Mouse (Mus musculus) layer of hippocampus, adult 2 months (tissue): ENCODE results near the gene Klhdc8b. TPM values are rescaled to one million over a fixed set of nuclear protein-coding genes. Genes with fewer than 3 reads are reported as not detected.

Experiments
- DNase-seq, 2 experiments: peaks; one replicate each; pipeline ENCODE4 v3.0.0; 2022; ENCODE audit warnings: low spot score in 2 of 2
- H3K27ac ChIP-seq: fragments of 200-600 bp; 2 replicates; pipeline ENCODE4 v1.8.1; 2022
- H3K4me3 ChIP-seq: fragments of 200-600 bp; 2 replicates; pipeline ENCODE4 v1.8.1; 2022; ENCODE audit warnings: mild to moderate bottlenecking
- CTCF ChIP-seq: fragments of 200-600 bp; conservative IDR thresholded peaks from 2 replicates; pipeline ENCODE4 v1.8.1; 2022; ENCODE audit warnings: antibody characterized with exemption, mild to moderate bottlenecking, moderate library complexity
- total RNA-seq, 2 experiments: library from RNA; stranded (reverse); gene quantifications; 2 replicates each; pipeline ENCODE4 v1.2.3; 2021

Gene Klhdc8b
- total RNA-seq, 2 experiments from 2014 or later = 16.7 to 19.6 TPM

GRCm38 (mm10) chr9:108489702-108490558 is 28.5 kb upstream of the Klhdc8b start:
- no peak for DNase-seq
- peak overlapping the region; percentile 95 for H3K4me3 ChIP-seq
- TF ChIP-seq CTCF = no peak
- peak overlapping the region; percentile 97 for H3K27ac ChIP-seq

GRCm38 (mm10) chr9:108489215-108489614 is 27.8 kb upstream of the Klhdc8b start:
- Histone ChIP-seq H3K27ac (peak overlapping the region; percentile 97; the same call in 1 of the 2 replicates), H3K4me3 (no peak overlapping the region)
- no peak for DNase-seq
- TF ChIP-seq CTCF = no peak

GRCm38 (mm10) chr9:108488403-108488802 is 27.0 kb upstream of the Klhdc8b start:
- DNase-seq = no peak
- TF ChIP-seq CTCF = no peak
- Histone ChIP-seq H3K4me3 (no peak overlapping the region), H3K27ac (no peak overlapping the region)

- TF ChIP-seq CTCF = no peak
- no peak overlapping the region for H3K4me3 ChIP-seq
- no peak overlapping the region for H3K27ac ChIP-seq
- DNase-seq = no peak
Observed at GRCm38 (mm10) chr9:108486973-108487530, 25.7 kb upstream of the Klhdc8b start.

- H3K27ac ChIP-seq = no peak overlapping the region
- no peak for DNase-seq
- no peak overlapping the region for H3K4me3 ChIP-seq
- no peak for TF ChIP-seq CTCF
Observed at GRCm38 (mm10) chr9:108485301-108485875, 24.0 kb upstream of the Klhdc8b start.

GRCm38 (mm10) chr9:108484021-108484420 is 22.6 kb upstream of the Klhdc8b start:
- no peak for TF ChIP-seq CTCF
- H3K27ac ChIP-seq = no peak overlapping the region
- no peak overlapping the region for H3K4me3 ChIP-seq
- no peak for DNase-seq

GRCm38 (mm10) chr9:108483051-108483790 is 21.8 kb upstream of the Klhdc8b start:
- TF ChIP-seq CTCF = no peak
- Histone ChIP-seq H3K27ac (no peak overlapping the region), H3K4me3 (no peak overlapping the region)
- DNase-seq = no peak

- DNase-seq = no peak
- no peak overlapping the region for H3K27ac ChIP-seq
- no peak for TF ChIP-seq CTCF
- no peak overlapping the region for H3K4me3 ChIP-seq
Observed at GRCm38 (mm10) chr9:108481520-108482210, 20.3 kb upstream of the Klhdc8b start.

- no peak overlapping the region for H3K27ac ChIP-seq
- no peak for TF ChIP-seq CTCF
- peak overlapping the region; percentile 51; the same call in 1 of the 2 replicates for H3K4me3 ChIP-seq
- no peak for DNase-seq
Observed at GRCm38 (mm10) chr9:108480813-108481519, 19.6 kb upstream of the Klhdc8b start.

- peak within 1 kb of the TSS; percentile 83 for H3K27ac ChIP-seq
- peak within 1 kb of the TSS; percentile 51 for H3K4me3 ChIP-seq
- DNase-seq = no peak
- TF ChIP-seq CTCF = no peak
Observed at GRCm38 (mm10) chr9:108479721-108480351, 18.5 kb upstream of the Klhdc8b start, which contains the start of gene Lamb2. Gene Lamb2, plus strand, starts transcription at chr9:108479736.

- H3K4me3 ChIP-seq = peak overlapping the region; percentile 51
- TF ChIP-seq CTCF = no peak
- no peak for DNase-seq
- H3K27ac ChIP-seq = peak overlapping the region; percentile 83
Observed at GRCm38 (mm10) chr9:108479241-108479640, 17.9 kb upstream of the Klhdc8b start.
